Mouse (Mus musculus): ENCODE results near the gene Ascc2. TPM values are rescaled to one million over a fixed set of nuclear protein-coding genes. Genes with fewer than 3 reads are reported as not detected.
"Not testable (repeated sequence)": the region's sequence is repeated elsewhere in the genome, so short reads cannot be mapped to it uniquely, and the experiment has no call there.

Gene Ascc2
- polyA plus RNA-seq, 1 experiment, result 57.6 TPM

DNA sequence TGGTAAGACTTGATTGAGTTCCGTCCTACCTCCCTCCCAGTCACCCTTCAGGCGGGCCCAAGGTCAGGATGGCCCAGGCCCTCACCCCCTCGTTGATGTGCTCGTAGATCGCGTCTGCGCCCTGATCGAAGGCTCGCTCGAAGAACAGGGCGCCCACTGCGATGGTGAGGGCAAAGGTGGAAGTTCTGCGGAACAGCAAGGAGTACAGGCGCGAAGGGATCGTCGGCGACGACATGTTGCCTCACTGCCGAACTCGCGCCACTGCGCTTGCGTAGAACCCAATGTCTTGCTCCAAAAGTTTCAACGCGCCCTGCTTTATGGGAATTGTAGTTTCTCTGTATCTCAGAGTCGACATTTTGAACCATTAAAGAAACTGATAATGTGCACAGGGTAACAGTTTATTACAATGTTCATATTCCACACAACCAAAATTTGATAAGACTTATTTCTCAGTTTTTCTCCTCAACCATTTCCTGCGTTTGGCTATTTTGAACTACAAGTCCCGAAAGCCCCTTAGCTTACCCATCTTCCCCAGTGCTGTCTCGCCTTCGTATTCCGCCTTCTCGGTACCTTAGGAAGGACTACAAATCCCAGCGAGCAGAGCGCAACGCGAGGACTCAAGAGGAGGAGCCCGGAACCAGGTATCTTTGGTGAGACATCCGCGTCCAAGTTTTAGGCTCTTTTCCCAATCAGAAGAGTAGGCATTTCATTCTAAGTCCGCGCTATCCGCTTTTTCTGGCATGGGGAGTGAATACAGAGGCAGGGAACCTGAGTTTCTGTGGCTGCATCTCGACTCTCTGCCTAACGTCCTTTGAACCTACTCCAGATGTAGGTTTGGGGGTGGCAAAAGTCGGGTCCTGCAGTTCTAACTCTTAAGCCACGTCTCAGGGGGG lies 66.8 kb downstream of the Ascc2 start, which contains the start of the genes Uqcr10 and Zmat5:
Gene Uqcr10, minus strand, starts transcription at position 271 of the 893 bp plus-strand sequence.
Gene Zmat5, plus strand, starts transcription at position 607 of the 893 bp plus-strand sequence.
- Histone ChIP-seq H3ac (ENCODE audit: control insufficient read depth, insufficient read length) (peak within 1 kb of the TSS; percentile 95), H3K4me2 (ENCODE audit: low read depth) (peak within 1 kb of the TSS; percentile 96), H3K27me3 (ENCODE audit: control insufficient read depth, insufficient read depth, insufficient read length) (no peaks in the 10 kb centered on the region), H3K36me3 (ENCODE audit: control insufficient read depth, insufficient read depth) (peaks cover 10% of the 10 kb centered on the region), H3K79me2 (ENCODE audit: control insufficient read depth, insufficient read depth) (peaks cover 20% of the 10 kb centered on the region), H3K4me3 (peak within 1 kb of the TSS; percentile 71)
- TF ChIP-seq TCF12 (IDR thresholded peaks at IDR 0.05; ENCODE audit: insufficient read depth, poor library complexity, severe bottlenecking), result no peak
- no peak for TF ChIP-seq TCF3 (IDR thresholded peaks at IDR 0.05; ENCODE audit: insufficient read length, low read depth)
- no peak for TF ChIP-seq MYOD1 (IDR thresholded peaks at IDR 0.05; ENCODE audit: control insufficient read depth in 1 of 3, insufficient read length in 2 of 3, low read depth in 2 of 3)
- no peak for TF ChIP-seq CEBPB (IDR thresholded peaks at IDR 0.05; ENCODE audit: insufficient read depth, poor library complexity, severe bottlenecking)
- no peak for TF ChIP-seq E2F4 (IDR thresholded peaks at IDR 0.05; ENCODE audit: insufficient read depth)
- TF ChIP-seq REST (IDR thresholded peaks at IDR 0.05; ENCODE audit: insufficient read depth, insufficient read length), result no peak
- no peak for TF ChIP-seq SRF (IDR thresholded peaks at IDR 0.05; ENCODE audit: control insufficient read depth, insufficient read length, low read depth)
- TF ChIP-seq POLR2AphosphoS2 (IDR thresholded peaks at IDR 0.05; ENCODE audit: insufficient read length, low read depth), result peak; percentile 100
- TF ChIP-seq MAX (IDR thresholded peaks at IDR 0.05; ENCODE audit: low read depth), result no peak
- no peak for TF ChIP-seq MYOG (IDR thresholded peaks at IDR 0.05; ENCODE audit: control insufficient read depth in 1 of 3, insufficient read depth in 1 of 3, insufficient read length in 2 of 3, low read depth in 2 of 3)
- no peak for TF ChIP-seq USF1 (IDR thresholded peaks at IDR 0.05; ENCODE audit: low read depth)
- peak; percentile 98 for TF ChIP-seq POLR2A (IDR thresholded peaks at IDR 0.05; ENCODE audit: insufficient read length, low read depth)

DNA sequence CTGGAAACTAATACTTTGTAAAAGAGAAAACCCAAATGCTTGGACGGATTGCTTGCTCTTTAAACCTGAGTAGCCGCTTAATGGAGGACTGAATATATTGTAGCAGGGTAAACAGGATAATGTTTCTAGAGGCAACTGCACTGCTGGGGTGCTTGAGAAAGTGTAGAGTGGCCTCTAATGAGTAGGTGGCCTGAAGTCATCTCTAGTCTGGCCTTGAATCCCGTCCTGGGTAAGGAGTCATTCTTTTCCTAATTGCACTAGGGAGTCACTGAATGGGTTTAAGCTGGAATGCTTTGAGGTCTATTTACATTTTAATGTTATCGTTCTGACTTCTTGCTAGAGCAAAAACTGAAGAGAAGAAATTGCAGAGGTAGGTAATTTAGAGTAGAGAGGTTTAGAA lies 67.6 kb downstream of the Ascc2 start:
- Histone ChIP-seq H3ac (ENCODE audit: control insufficient read depth, insufficient read length) (peak overlapping the region; percentile 95), H3K4me3 (peak overlapping the region; percentile 71), H3K4me2 (ENCODE audit: low read depth) (peak overlapping the region; percentile 96), H3K36me3 (ENCODE audit: control insufficient read depth, insufficient read depth) (peaks cover 10% of the 10 kb centered on the region), H3K27me3 (ENCODE audit: control insufficient read depth, insufficient read depth, insufficient read length) (no peaks in the 10 kb centered on the region), H3K79me2 (ENCODE audit: control insufficient read depth, insufficient read depth) (peaks cover 20% of the 10 kb centered on the region)
- TF ChIP-seq TCF3 (IDR thresholded peaks at IDR 0.05; ENCODE audit: insufficient read length, low read depth) (no peak), TCF12 (IDR thresholded peaks at IDR 0.05; ENCODE audit: insufficient read depth, poor library complexity, severe bottlenecking) (no peak), MAX (IDR thresholded peaks at IDR 0.05; ENCODE audit: low read depth) (no peak), CEBPB (IDR thresholded peaks at IDR 0.05; ENCODE audit: insufficient read depth, poor library complexity, severe bottlenecking) (no peak), REST (IDR thresholded peaks at IDR 0.05; ENCODE audit: insufficient read depth, insufficient read length) (no peak)

DNA sequence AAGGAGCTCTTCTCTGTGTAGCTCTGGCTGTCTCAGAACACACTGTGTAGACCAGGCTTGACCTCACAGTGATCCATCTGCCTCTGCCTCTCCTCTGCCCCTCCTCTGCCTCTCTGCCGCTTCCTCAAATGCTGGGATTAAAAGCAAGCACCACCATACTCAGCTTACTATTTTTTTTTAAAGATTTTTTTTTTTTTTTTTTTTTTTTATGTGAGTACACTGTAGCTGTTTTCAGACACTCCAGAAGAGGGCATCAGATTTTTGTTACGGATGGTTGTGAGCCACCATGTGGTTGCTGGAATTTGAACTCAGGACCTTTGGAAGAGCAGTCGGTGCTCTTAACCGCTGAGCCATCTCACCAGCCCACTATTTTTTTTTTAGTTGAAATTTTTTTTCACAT lies 72.6 kb downstream of the Ascc2 start:
- not testable (repeated sequence) for H3K27me3 ChIP-seq (ENCODE audit: control insufficient read depth, insufficient read depth, insufficient read length); H3K36me3 ChIP-seq (ENCODE audit: control insufficient read depth, insufficient read depth); H3ac ChIP-seq (ENCODE audit: control insufficient read depth, insufficient read length); H3K4me3 ChIP-seq; H3K4me2 ChIP-seq (ENCODE audit: low read depth); H3K79me2 ChIP-seq (ENCODE audit: control insufficient read depth, insufficient read depth)

DNA sequence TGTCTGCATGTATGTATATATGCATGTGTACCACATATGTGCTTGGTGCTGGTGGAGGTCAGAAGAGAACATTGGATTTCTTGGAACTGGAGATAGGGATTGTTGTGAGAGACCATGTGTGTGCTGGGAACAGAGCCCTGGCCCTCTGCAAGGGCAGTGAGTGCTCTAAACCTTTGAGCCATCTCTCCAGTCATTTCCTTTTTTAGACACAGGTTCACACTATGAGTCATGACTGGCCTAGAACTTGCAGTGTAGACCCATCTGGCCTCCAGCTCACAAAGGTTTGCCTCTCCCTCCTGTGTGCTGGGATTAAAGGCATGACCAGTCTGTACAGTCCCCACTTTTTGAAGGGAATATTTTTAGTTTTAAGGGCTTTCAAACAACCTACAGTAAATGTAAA lies 75.3 kb downstream of the Ascc2 start:
- no peak for TF ChIP-seq MYOG (IDR thresholded peaks at IDR 0.05; ENCODE audit: control insufficient read depth in 1 of 3, insufficient read depth in 1 of 3, insufficient read length in 2 of 3, low read depth in 2 of 3)
- no peak for TF ChIP-seq E2F4 (IDR thresholded peaks at IDR 0.05; ENCODE audit: insufficient read depth)
- no peak for TF ChIP-seq REST (IDR thresholded peaks at IDR 0.05; ENCODE audit: insufficient read depth, insufficient read length)
- no peak for TF ChIP-seq POLR2A (IDR thresholded peaks at IDR 0.05; ENCODE audit: insufficient read length, low read depth)
- TF ChIP-seq TCF3 (IDR thresholded peaks at IDR 0.05; ENCODE audit: insufficient read length, low read depth), result no peak
- no peak for TF ChIP-seq MAX (IDR thresholded peaks at IDR 0.05; ENCODE audit: low read depth)
- no peak for TF ChIP-seq TCF12 (IDR thresholded peaks at IDR 0.05; ENCODE audit: insufficient read depth, poor library complexity, severe bottlenecking)
- TF ChIP-seq USF1 (IDR thresholded peaks at IDR 0.05; ENCODE audit: low read depth), result no peak
- TF ChIP-seq MYOD1 (IDR thresholded peaks at IDR 0.05; ENCODE audit: control insufficient read depth in 1 of 3, insufficient read length in 2 of 3, low read depth in 2 of 3), result no peak
- no peak for TF ChIP-seq SRF (IDR thresholded peaks at IDR 0.05; ENCODE audit: control insufficient read depth, insufficient read length, low read depth)
- TF ChIP-seq CEBPB (IDR thresholded peaks at IDR 0.05; ENCODE audit: insufficient read depth, poor library complexity, severe bottlenecking), result no peak
- TF ChIP-seq POLR2AphosphoS2 (IDR thresholded peaks at IDR 0.05; ENCODE audit: insufficient read length, low read depth), result no peak
- Histone ChIP-seq H3ac (ENCODE audit: control insufficient read depth, insufficient read length) (no peak overlapping the region), H3K4me3 (no peak overlapping the region), H3K4me2 (ENCODE audit: low read depth) (no peak overlapping the region), H3K79me2 (ENCODE audit: control insufficient read depth, insufficient read depth) (no peaks in the 10 kb centered on the region), H3K27me3 (ENCODE audit: control insufficient read depth, insufficient read depth, insufficient read length) (no peaks in the 10 kb centered on the region), H3K36me3 (ENCODE audit: control insufficient read depth, insufficient read depth) (no peaks in the 10 kb centered on the region)

DNA sequence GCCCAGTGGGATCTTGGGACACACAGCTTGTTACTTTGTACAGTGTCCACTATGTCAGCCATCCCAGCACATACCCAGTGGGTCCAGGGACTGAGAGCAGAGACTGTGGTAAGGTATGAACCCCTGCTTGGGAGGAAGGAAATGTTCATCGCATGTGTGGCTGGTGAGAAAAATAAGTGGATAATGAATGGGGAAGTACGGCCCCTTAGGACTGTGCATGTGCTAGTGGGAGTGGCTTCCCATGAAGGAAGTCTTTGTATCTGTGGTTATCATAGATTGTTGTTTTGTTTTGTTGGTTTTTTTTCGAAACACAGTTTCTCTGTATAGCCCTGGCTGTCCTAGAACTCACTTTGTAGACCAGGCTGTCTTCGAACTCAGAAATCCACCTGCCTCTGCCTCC lies 77.2 kb downstream of the Ascc2 start:
- Histone ChIP-seq H3K36me3 (ENCODE audit: control insufficient read depth, insufficient read depth) (no peaks in the 10 kb centered on the region), H3K27me3 (ENCODE audit: control insufficient read depth, insufficient read depth, insufficient read length) (no peaks in the 10 kb centered on the region), H3K4me2 (ENCODE audit: low read depth) (no peak overlapping the region), H3ac (ENCODE audit: control insufficient read depth, insufficient read length) (no peak overlapping the region), H3K4me3 (no peak overlapping the region), H3K79me2 (ENCODE audit: control insufficient read depth, insufficient read depth) (no peaks in the 10 kb centered on the region)
- TF ChIP-seq REST (IDR thresholded peaks at IDR 0.05; ENCODE audit: insufficient read depth, insufficient read length) (no peak), USF1 (IDR thresholded peaks at IDR 0.05; ENCODE audit: low read depth) (no peak)
